Mouse (Mus musculus) CH12.LX (cell line): ENCODE measurements around the gene Pdzd11.

Experiments
- CTCF ChIP-seq, 2 experiments: IDR thresholded peaks in 1 of 2; conservative IDR thresholded peaks in 1 of 2; 2 replicates each; pipeline ENCODE4 v1.5.1; 2011 to 2012; ENCODE audit warnings: low read depth in 2 of 2, low read length in 2 of 2, improper control_type of control experiment in 1 of 2, inconsistent platforms in 1 of 2, mild to moderate bottlenecking in 1 of 2, moderate library complexity in 1 of 2
- GABPA ChIP-seq: IDR thresholded peaks from 2 replicates; pipeline ENCODE4 v1.6.1; 2012; ENCODE audit warnings: low read depth, low read length, improper control_type of control experiment, inconsistent platforms; ENCODE audit not compliant: insufficient replicate concordance
- POLR2AphosphoS2 ChIP-seq: IDR thresholded peaks from 2 replicates; pipeline ENCODE4 v1.6.1; 2011; ENCODE audit warnings: low read depth, low read length, improper control_type of control experiment

DNA sequence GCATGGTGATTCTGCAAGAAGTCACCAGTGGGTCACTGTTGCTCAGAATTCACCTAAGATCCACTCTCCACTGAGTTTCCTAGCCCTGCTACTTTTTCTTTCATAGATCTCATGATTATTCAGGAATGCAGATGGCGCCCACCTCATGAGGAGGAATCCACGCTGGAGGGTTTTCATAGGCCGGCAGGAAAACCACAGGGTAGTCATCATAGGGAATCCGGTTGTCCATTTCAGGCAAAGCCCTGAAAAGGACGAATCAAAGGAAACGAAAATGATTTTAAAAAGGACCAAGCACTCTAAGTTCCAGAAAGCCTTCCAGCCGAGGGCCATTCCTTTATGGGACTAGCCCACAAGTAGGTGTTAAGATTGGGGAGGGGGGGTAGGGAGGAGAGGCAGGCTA, 1.2 kb downstream of the Pdzd11 start:
- TF ChIP-seq CTCF (conservative IDR thresholded peaks at IDR 0.05 in 1 of 2, IDR thresholded peaks at IDR 0.05 in 1 of 2; ENCODE audit: low read depth in 2 of 2, low read length in 2 of 2) (no peak), POLR2AphosphoS2 (no peak), GABPA (no peak)
